Mouse (Mus musculus) intestine, embryonic 14.5 days (tissue): Measurements from ENCODE around the gene Zfp346. TPM values are rescaled to one million over a fixed set of nuclear protein-coding genes. Genes with fewer than 3 reads are reported as not detected.

Experiments
- ATAC-seq: fragments of 200-750 bp; cut with Nextera tagmentation; replicated peaks from 2 replicates; pipeline ENCODE4 v1.8.0; 2017; ENCODE audit warnings: low read depth, moderate number of reproducible peaks, moderate TSS enrichment, moderate library complexity; ENCODE audit not compliant: low FRiP score, low TSS enrichment
- DNase-seq: peaks from one replicate; pipeline ENCODE4 v3.0.0-alpha.2; 2018; ENCODE audit warnings: low spot score
- H3K27ac ChIP-seq: fragments of 300-500 bp; sonication (generic); 2 replicates; pipeline ENCODE4 v1.5.1; 2014; ENCODE audit warnings: low read depth, mild to moderate bottlenecking, control low read depth
- H3K27me3 ChIP-seq: fragments of 300-500 bp; sonication (generic); replicated peaks from 2 replicates; pipeline ENCODE4 v1.6.1; 2014; ENCODE audit warnings: low read length, control low read depth; ENCODE audit not compliant: control insufficient read depth, insufficient read depth
- H3K36me3 ChIP-seq: fragments of 300-500 bp; sonication (generic); 2 replicates; pipeline ENCODE4 v1.6.1; 2014; ENCODE audit warnings: low read length, control low read depth; ENCODE audit not compliant: control insufficient read depth, insufficient read depth
- H3K4me1 ChIP-seq: fragments of 300-500 bp; sonication (generic); replicated peaks from 2 replicates; pipeline ENCODE4 v1.6.1; 2014; ENCODE audit warnings: low read length, control low read depth, mixed read lengths; ENCODE audit not compliant: control insufficient read depth, insufficient read depth
- H3K4me2 ChIP-seq: fragments of 300-500 bp; sonication (generic); 2 replicates; pipeline ENCODE4 v1.6.1; 2014; ENCODE audit warnings: low read length
- H3K4me3 ChIP-seq: fragments of 300-500 bp; sonication (generic); 2 replicates; pipeline ENCODE4 v1.5.1; 2014; ENCODE audit warnings: low read depth, low read length, control low read depth, mixed read lengths
- H3K9ac ChIP-seq: fragments of 300-500 bp; sonication (generic); 2 replicates; pipeline ENCODE4 v1.6.1; 2014; ENCODE audit warnings: mild to moderate bottlenecking, low read length
- H3K9me3 ChIP-seq: fragments of 300-500 bp; sonication (generic); 2 replicates; pipeline ENCODE4 v1.6.1; 2016; ENCODE audit warnings: low read length, control low read depth; ENCODE audit not compliant: control insufficient read depth
- WGBS: fragments of 180-500 bp; shearing (Covaris S2); extraction: QIAGEN DNeasy Blood & Tissue Kit; methylation state at CpG from one replicate; pipeline ENCODE4 v1.1.7; 2014; 5-methylcytosine and 5-hydroxymethylcytosine counted together
- polyA plus RNA-seq: library from polyadenylated mRNA; unstranded; fragments of >200 nt; fragmentation: Nextera tagmentation; extraction: Ambion mirVana; gene quantifications from 2 replicates; pipeline ENCODE4 v1.2.1, GENCODE M21; 2014

Zfp346 gene
- polyA plus RNA-seq, 1 experiment from 2014 or later = 18.9 TPM

GRCm38 (mm10) chr13:55099066-55099725, 5.9 kb upstream of the Zfp346 start:
- Histone ChIP-seq H3K27ac (peak overlapping the region; percentile 91), H3K36me3 (no peaks in the 10 kb centered on the region), H3K4me1 (0 out of 2 replicates have a peak, but pooled peaks cover 3% of the 10 kb centered on the region), H3K9ac (peak overlapping the region; percentile 89), H3K9me3 (no peaks in the 10 kb centered on the region), H3K4me3 (peak overlapping the region; percentile 71), H3K27me3 (no peaks in the 10 kb centered on the region), H3K4me2 (peak overlapping the region; percentile 71)
- peak; percentile 25 for ATAC-seq
- DNase-seq = no peak
- 31% methylated on average over 20 of the region's 20 CpGs for WGBS

DNA sequence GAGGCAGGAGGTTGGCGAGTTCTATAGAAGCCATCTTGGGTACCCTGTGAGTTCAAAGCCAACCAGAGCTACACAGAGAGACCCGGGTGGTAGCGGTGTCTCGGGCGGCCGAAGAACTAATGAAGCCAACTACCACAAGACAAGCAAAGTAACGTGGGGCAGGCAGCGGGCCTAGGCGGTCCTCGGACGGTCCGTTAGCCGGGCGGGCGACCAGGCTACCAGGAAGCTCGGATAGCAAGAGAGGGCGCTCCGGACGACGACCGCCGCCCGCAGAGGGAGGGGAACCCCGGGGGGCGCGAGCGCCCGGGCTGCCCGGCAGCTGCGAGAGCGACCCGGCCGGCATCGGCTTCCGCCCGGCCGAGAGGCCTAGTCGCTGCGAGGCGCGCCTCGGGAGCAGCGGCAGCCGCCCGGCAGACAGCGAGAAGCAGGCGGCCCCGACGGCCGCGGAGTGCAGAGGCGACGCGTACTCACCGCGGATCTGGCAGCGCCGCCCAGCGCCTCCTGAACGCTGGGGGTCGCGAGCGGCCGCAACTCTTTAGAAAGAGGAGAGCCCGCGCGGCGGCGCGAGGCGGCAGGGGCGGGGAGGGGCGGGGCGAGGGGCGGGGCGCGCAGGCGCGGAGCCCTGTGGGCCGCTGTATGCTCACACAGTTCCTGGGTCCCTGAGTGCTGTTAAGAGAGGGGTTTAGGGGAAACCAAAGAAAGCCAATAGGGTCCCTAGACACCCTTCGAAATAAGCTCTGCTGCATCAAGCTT, 5.2 kb upstream of the Zfp346 start, which contains the start of gene Uimc1:
Gene Uimc1, minus strand, starts transcription at position 575 of the 753 bp plus-strand sequence.
- Histone ChIP-seq H3K36me3 (no peaks in the 10 kb centered on the region), H3K27me3 (no peaks in the 10 kb centered on the region), H3K4me3 (peak within 1 kb of the TSS; percentile 71), H3K9me3 (no peaks in the 10 kb centered on the region), H3K9ac (peak within 1 kb of the TSS; percentile 89), H3K4me1 (0 out of 2 replicates have a peak, but pooled peaks cover 3% of the 10 kb centered on the region), H3K27ac (peak within 1 kb of the TSS; percentile 91), H3K4me2 (peak within 1 kb of the TSS; percentile 71)
- peak; percentile 88 for ATAC-seq
- WGBS = under 1% methylated on average over 68 of the region's 81 CpGs
- peak; percentile 88 for DNase-seq

DNA sequence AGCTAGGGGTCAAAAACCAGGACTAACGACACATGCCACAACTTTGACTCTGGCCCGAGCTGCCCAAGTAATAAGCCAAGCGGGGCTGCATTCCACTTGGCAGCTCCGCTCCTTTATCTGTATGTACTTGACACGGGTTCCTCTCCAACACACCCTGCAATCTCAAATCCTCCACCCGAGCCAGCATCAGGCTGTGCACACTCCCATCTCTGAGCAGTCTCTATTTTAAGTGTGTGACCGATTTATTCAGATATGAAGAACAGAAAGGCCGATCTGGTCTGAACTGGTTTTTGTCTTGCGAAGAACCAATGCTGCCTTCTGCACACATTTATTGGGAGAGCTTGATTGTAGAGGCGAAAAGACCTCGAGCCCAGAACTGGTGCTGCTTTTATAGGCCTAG, 3.5 kb upstream of the Zfp346 start:
- Histone ChIP-seq H3K4me2 (no peak overlapping the region), H3K36me3 (no peaks in the 10 kb centered on the region), H3K9ac (no peak overlapping the region), H3K9me3 (no peaks in the 10 kb centered on the region), H3K27ac (no peak overlapping the region), H3K4me1 (peaks cover 11% of the 10 kb centered on the region), H3K4me3 (no peak overlapping the region), H3K27me3 (no peaks in the 10 kb centered on the region)
- WGBS = 93% methylated on average over 11 of the region's 11 CpGs
- no peak for DNase-seq
- no peak for ATAC-seq

DNA sequence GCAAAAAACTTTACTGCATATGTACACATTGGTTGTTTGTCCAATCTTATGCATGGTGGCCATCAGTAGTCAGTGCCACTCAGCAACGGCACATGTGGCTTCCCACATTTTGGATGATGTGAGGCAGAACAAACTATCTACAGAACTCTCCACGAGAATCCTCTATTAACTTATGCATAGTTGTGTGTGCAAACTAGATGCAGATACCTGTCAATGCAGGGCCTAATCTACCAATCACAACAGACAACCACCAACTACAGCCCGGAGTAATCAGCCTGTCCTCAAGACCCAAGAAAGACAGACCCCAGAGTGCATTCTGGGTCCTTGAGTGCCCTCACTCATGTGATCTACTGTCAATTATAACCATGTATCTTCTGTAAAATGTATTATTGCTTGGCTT, 2.7 kb upstream of the Zfp346 start:
- Histone ChIP-seq H3K4me1 (peaks cover 11% of the 10 kb centered on the region), H3K27ac (no peak overlapping the region), H3K4me2 (no peak overlapping the region), H3K27me3 (no peaks in the 10 kb centered on the region), H3K9me3 (no peaks in the 10 kb centered on the region), H3K4me3 (no peak overlapping the region), H3K9ac (no peak overlapping the region), H3K36me3 (no peaks in the 10 kb centered on the region)
- ATAC-seq (no peak), DNase-seq (no peak)
- WGBS = 98% methylated on average over 3 of the region's 3 CpGs

GRCm38 (mm10) chr13:55103351-55103750, 1.8 kb upstream of the Zfp346 start:
- Histone ChIP-seq H3K9me3 (no peaks in the 10 kb centered on the region), H3K9ac (no peak overlapping the region), H3K4me3 (no peak overlapping the region), H3K4me1 (peaks cover 11% of the 10 kb centered on the region), H3K27ac (no peak overlapping the region), H3K27me3 (no peaks in the 10 kb centered on the region), H3K4me2 (no peak overlapping the region), H3K36me3 (peaks cover 9% of the 10 kb centered on the region)
- ATAC-seq (no peak), DNase-seq (no peak)
- 53% methylated on average over 2 of the region's 2 CpGs for WGBS

DNA sequence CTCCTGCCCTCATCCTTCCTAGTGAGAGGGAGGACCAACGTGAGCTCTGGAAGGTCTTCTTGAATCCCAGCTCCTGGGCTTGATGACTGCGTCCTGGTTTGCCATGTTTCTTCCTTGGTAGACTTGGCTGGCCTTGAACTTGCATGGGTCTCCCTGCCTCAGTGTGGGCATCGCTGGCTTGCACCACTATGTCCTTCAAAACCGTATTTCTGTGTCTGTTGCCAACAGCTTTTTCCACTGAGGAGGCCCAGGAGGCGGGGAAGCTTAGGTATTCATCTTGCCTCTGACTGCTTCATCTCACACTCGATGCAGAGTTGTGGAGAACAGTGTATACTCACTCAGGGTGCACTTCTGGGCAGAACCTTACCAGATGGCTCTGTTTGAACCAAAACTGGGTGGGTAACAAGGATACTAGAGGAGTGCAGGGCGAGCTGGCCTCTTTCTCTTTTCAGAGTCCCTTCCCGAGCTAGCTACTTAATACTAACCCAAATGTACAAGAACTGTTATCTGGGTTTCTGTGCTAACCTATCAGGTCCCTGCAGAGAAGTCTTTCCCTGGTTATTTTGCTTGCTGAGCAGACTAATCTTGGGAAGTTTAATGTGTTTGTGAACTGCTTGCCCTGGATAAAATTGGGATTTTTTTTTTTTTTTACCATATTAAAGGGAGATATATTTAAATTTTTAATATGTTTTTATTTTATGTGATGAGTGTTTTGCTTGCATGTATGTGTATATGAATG, 1.0 kb downstream of the Zfp346 start:
- 18% methylated on average over 8 of the region's 8 CpGs for WGBS
- Histone ChIP-seq H3K4me1 (peaks cover 8% of the 10 kb centered on the region), H3K9ac (peak overlapping the region; percentile 78), H3K9me3 (no peaks in the 10 kb centered on the region), H3K27me3 (no peaks in the 10 kb centered on the region), H3K4me3 (peak overlapping the region; percentile 93), H3K36me3 (peaks cover 14% of the 10 kb centered on the region), H3K27ac (peak overlapping the region; percentile 77; the same call in 1 of the 2 replicates), H3K4me2 (peak overlapping the region; percentile 92)
- peak; percentile 53 for DNase-seq
- ATAC-seq = no peak

GRCm38 (mm10) chr13:55107116-55107515, 2.0 kb downstream of the Zfp346 start:
- WGBS = 92% methylated on average over 4 of the region's 4 CpGs
- Histone ChIP-seq H3K9me3 (no peaks in the 10 kb centered on the region), H3K27ac (no peak overlapping the region), H3K4me2 (no peak overlapping the region), H3K27me3 (no peaks in the 10 kb centered on the region), H3K4me1 (peaks cover 8% of the 10 kb centered on the region), H3K4me3 (no peak overlapping the region), H3K9ac (no peak overlapping the region), H3K36me3 (peaks cover 17% of the 10 kb centered on the region)
- no peak for ATAC-seq
- no peak for DNase-seq

- H3K27ac ChIP-seq = no peak overlapping the region
- no peak overlapping the region for H3K4me2 ChIP-seq
- H3K4me3 ChIP-seq = no peak overlapping the region
- WGBS = 90% methylated on average over 8 of the region's 8 CpGs
- DNase-seq (no peak), ATAC-seq (no peak)
- no peaks in the 10 kb centered on the region for H3K9me3 ChIP-seq
- H3K36me3 ChIP-seq = peaks cover 17% of the 10 kb centered on the region
- no peaks in the 10 kb centered on the region for H3K27me3 ChIP-seq
- no peak overlapping the region for H3K9ac ChIP-seq
- peaks cover 8% of the 10 kb centered on the region for H3K4me1 ChIP-seq
These were observed 2.6 kb downstream of the Zfp346 start for GRCm38 (mm10) chr13:55107694-55108093.
